Mouse (Mus musculus) heart, postnatal 0 days (tissue): Measurements from ENCODE around the gene Tmcc1. TPM values are rescaled to one million over a fixed set of nuclear protein-coding genes. Genes with fewer than 3 reads are reported as not detected.

Experiments
- ATAC-seq: fragments of 200-750 bp; cut with Nextera tagmentation; 2 replicates; pipeline ENCODE4 v1.8.0; 2017; ENCODE audit warnings: low read depth, moderate number of reproducible peaks, moderate library complexity; ENCODE audit not compliant: insufficient read depth
- DNase-seq: peaks from one replicate; pipeline ENCODE4 v3.0.0-alpha.2; 2016; ENCODE audit warnings: low spot score
- H3K27ac ChIP-seq: fragments of 300-500 bp; sonication (generic); 2 replicates; pipeline ENCODE4 v1.5.1; 2014; ENCODE audit warnings: low read depth, mild to moderate bottlenecking
- H3K27me3 ChIP-seq: fragments of 300-500 bp; sonication (generic); 2 replicates; pipeline ENCODE4 v1.6.1; 2014; ENCODE audit warnings: low read length, mixed read lengths; ENCODE audit not compliant: control insufficient read depth, insufficient read depth
- H3K36me3 ChIP-seq: fragments of 300-500 bp; sonication (generic); replicated peaks from 2 replicates; pipeline ENCODE4 v1.6.1; 2014; ENCODE audit warnings: low read length, mixed read lengths; ENCODE audit not compliant: control insufficient read depth, insufficient read depth
- H3K4me1 ChIP-seq: fragments of 300-500 bp; sonication (generic); 2 replicates; pipeline ENCODE4 v1.6.1; 2014; ENCODE audit warnings: antibody characterized with exemption; ENCODE audit not compliant: control insufficient read depth, insufficient read depth
- H3K4me2 ChIP-seq: fragments of 300-500 bp; sonication (generic); 2 replicates; pipeline ENCODE4 v1.6.1; 2014; ENCODE audit warnings: low read depth, mild to moderate bottlenecking, low read length, moderate library complexity
- H3K4me3 ChIP-seq: fragments of 300-500 bp; sonication (generic); 2 replicates; pipeline ENCODE4 v1.5.1; 2014; ENCODE audit warnings: low read depth, low read length
- H3K9ac ChIP-seq: fragments of 300-500 bp; sonication (generic); replicated peaks from 2 replicates; pipeline ENCODE4 v1.6.1; 2014; ENCODE audit warnings: low read depth, low read length, mixed read lengths
- H3K9me3 ChIP-seq: fragments of 300-500 bp; sonication (generic); replicated peaks from 2 replicates; pipeline ENCODE4 v1.6.1; 2016; ENCODE audit warnings: low read length; ENCODE audit not compliant: control insufficient read depth
- CTCF ChIP-seq: IDR thresholded peaks from 2 replicates; pipeline ENCODE4 v1.5.1; 2016; ENCODE audit warnings: antibody characterized with exemption, control low read depth, low read depth
- EP300 ChIP-seq: IDR thresholded peaks from 2 replicates; pipeline ENCODE4 v1.6.1; 2016; ENCODE audit warnings: antibody characterized with exemption, low read depth
- WGBS: fragments of 180-500 bp; shearing (Covaris S2); extraction: QIAGEN DNeasy Blood & Tissue Kit; methylation state at CpG from one replicate; pipeline ENCODE4 v1.1.7; 2014; 5-methylcytosine and 5-hydroxymethylcytosine counted together
- polyA plus RNA-seq: library from polyadenylated mRNA; unstranded; fragments of >200 nt; fragmentation: Nextera tagmentation; extraction: Ambion mirVana; gene quantifications from 2 replicates; pipeline ENCODE4 v1.2.1, GENCODE M21; 2015
- total RNA-seq: library from RNA; depleted of rRNA; stranded (reverse); fragments of >200 nt; gene quantifications from 2 replicates; pipeline ENCODE4 v1.2.3, GENCODE M21; 2014; ENCODE audit warnings: low replicate concordance

The Tmcc1 gene
- total and polyA plus RNA-seq, 2 experiments from 2014 or later = 6.9 to 21.1 TPM

- WGBS = 68% methylated on average over 7 of the region's 7 CpGs
- H3K4me1 ChIP-seq = peaks cover 14% of the 10 kb centered on the region
- no peaks in the 10 kb centered on the region for H3K27me3 ChIP-seq
- H3K27ac ChIP-seq = no peak overlapping the region
- no peak overlapping the region for H3K4me3 ChIP-seq
- H3K4me2 ChIP-seq = peak overlapping the region; percentile 10; the same call in 1 of the 2 replicates
- no peak overlapping the region for H3K9ac ChIP-seq
- ATAC-seq (no peak), DNase-seq (no peak)
- H3K9me3 ChIP-seq = no peaks in the 10 kb centered on the region
- TF ChIP-seq EP300 (no peak), CTCF (no peak)
- H3K36me3 ChIP-seq = peaks cover 21% of the 10 kb centered on the region
Observed at GRCm38 (mm10) chr6:115982889-115983288, 210.4 kb downstream of the Tmcc1 start.

GRCm38 (mm10) chr6:115978596-115978995 lies 214.7 kb downstream of the Tmcc1 start:
- H3K36me3 ChIP-seq = peaks cover 54% of the 10 kb centered on the region
- no peak overlapping the region for H3K4me2 ChIP-seq
- WGBS = 64% methylated on average over 8 of the region's 8 CpGs
- H3K9me3 ChIP-seq = no peaks in the 10 kb centered on the region
- peaks cover under 1% of the 10 kb centered on the region for H3K4me1 ChIP-seq
- no peak overlapping the region for H3K27ac ChIP-seq
- no peak overlapping the region for H3K9ac ChIP-seq
- H3K27me3 ChIP-seq = no peaks in the 10 kb centered on the region
- H3K4me3 ChIP-seq = no peak overlapping the region
- ATAC-seq = no peak
- DNase-seq = no peak
- TF ChIP-seq CTCF (no peak), EP300 (no peak)

- H3K4me1 ChIP-seq = no peaks in the 10 kb centered on the region; the same call in 1 of the 2 replicates
- no peak overlapping the region for H3K4me3 ChIP-seq
- H3K4me2 ChIP-seq = no peak overlapping the region
- H3K9me3 ChIP-seq = no peaks in the 10 kb centered on the region
- H3K36me3 ChIP-seq = peaks cover 54% of the 10 kb centered on the region
- H3K27me3 ChIP-seq = no peaks in the 10 kb centered on the region
- H3K9ac ChIP-seq = no peak overlapping the region
- TF ChIP-seq EP300 (no peak), CTCF (no peak)
- no peak for DNase-seq
- no peak overlapping the region for H3K27ac ChIP-seq
- ATAC-seq = no peak
- WGBS = 74% methylated on average over 15 of the region's 15 CpGs
Observed at GRCm38 (mm10) chr6:115977810-115978209, 215.5 kb downstream of the Tmcc1 start.

- TF ChIP-seq CTCF (no peak), EP300 (no peak)
- H3K4me1 ChIP-seq = peaks cover 14% of the 10 kb centered on the region
- no peaks in the 10 kb centered on the region for H3K27me3 ChIP-seq
- WGBS = 80% methylated on average over 8 of the region's 8 CpGs
- H3K36me3 ChIP-seq = peaks cover 60% of the 10 kb centered on the region
- H3K4me3 ChIP-seq = no peak overlapping the region
- ATAC-seq (no peak), DNase-seq (no peak)
- no peaks in the 10 kb centered on the region for H3K9me3 ChIP-seq
- no peak overlapping the region for H3K27ac ChIP-seq
- no peak overlapping the region for H3K4me2 ChIP-seq
- H3K9ac ChIP-seq = no peak overlapping the region
Observed at GRCm38 (mm10) chr6:115975606-115976005, 217.7 kb downstream of the Tmcc1 start.

GRCm38 (mm10) chr6:115973881-115974662 lies 219.2 kb downstream of the Tmcc1 start:
- H3K27ac ChIP-seq = no peak overlapping the region
- DNase-seq (no peak), ATAC-seq (no peak)
- no peak overlapping the region for H3K4me3 ChIP-seq
- no peaks in the 10 kb centered on the region for H3K27me3 ChIP-seq
- peaks cover 14% of the 10 kb centered on the region for H3K4me1 ChIP-seq
- 69% methylated on average over 16 of the region's 16 CpGs for WGBS
- no peak overlapping the region for H3K9ac ChIP-seq
- TF ChIP-seq CTCF = no peak
- no peak for TF ChIP-seq EP300
- H3K4me2 ChIP-seq = no peak overlapping the region
- H3K36me3 ChIP-seq = peaks cover 53% of the 10 kb centered on the region
- no peaks in the 10 kb centered on the region for H3K9me3 ChIP-seq
